Mouse (Mus musculus): ENCODE data around the gene Ccdc106. TPM values are rescaled to one million over a fixed set of nuclear protein-coding genes. Genes with fewer than 3 reads are reported as not detected.

Gene Ccdc106
- 4.7 and 6.6 TPM in 2 replicates for polyA plus RNA-seq (2016; fragmentation: Nextera tagmentation; extraction: Ambion mirVana)

- Histone ChIP-seq H3K4me3 (peak within 1 kb of the TSS; percentile 94), H3K9me3 (peaks cover 16% of the 10 kb centered on the region; the same call in 1 of the 2 replicates), H3K36me3 (replicated peaks) (peaks cover 52% of the 10 kb centered on the region), H3K4me1 (peaks cover 34% of the 10 kb centered on the region), H3K27ac (peak within 1 kb of the TSS; percentile 98), H3K27me3 (ENCODE audit: poor library complexity, severe bottlenecking) (no peaks in the 10 kb centered on the region)
- peak; percentile 99 for DNase-seq (ENCODE audit: extremely low spot score, low spot score)
- WGBS, result under 1% methylated on average over 47 of the region's 49 CpGs
These were observed at the start of gene Ccdc106, which contains the start of gene Zfp865 for GRCm38 (mm10) chr7:5020000-5020681. TSS of gene Ccdc106 (plus strand) at chr7:5020553. TSS of gene Zfp865 (plus strand) at chr7:5020376.

GRCm38 (mm10) chr7:4971068-4971467, 49.3 kb upstream of the Ccdc106 start, which contains the start of gene Sbk3:
TSS of gene Sbk3 (minus strand) at chr7:4971168.
- 0 out of 2 replicates have a peak within 1 kb of the TSS, but pooled peaks have one; percentile 37 for H3K27ac ChIP-seq

DNA sequence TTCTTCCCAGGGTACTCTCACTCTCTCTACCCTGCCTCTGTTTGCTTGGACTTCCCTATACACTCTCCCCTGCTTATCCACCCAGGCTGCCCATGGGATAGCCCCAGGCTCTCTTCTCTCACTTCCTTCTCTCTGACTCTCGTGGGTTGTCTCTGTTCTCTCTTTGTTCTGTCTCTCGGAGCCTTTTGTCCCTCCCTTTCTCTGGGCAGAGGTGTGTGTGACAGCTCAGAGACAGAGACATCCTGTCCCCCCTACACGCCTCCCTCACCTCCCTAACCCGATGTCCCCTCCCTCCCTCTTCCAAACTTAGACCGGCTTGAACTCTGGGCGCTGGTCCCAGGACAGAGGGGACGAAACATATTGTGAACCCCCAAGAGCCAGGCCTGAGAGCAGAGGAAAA, 48.6 kb upstream of the Ccdc106 start:
- 0 out of 2 replicates have a peak overlapping the region, but pooled peaks have one; percentile 1 for H3K27ac ChIP-seq
- no peak overlapping the region for H3K4me3 ChIP-seq
- no peaks in the 10 kb centered on the region for H3K36me3 ChIP-seq (replicated peaks)
- H3K9me3 ChIP-seq, result no peaks in the 10 kb centered on the region
- no peak for DNase-seq (ENCODE audit: extremely low spot score, low spot score)
- H3K4me1 ChIP-seq, result peaks cover 17% of the 10 kb centered on the region
- H3K27me3 ChIP-seq (ENCODE audit: poor library complexity, severe bottlenecking), result no peaks in the 10 kb centered on the region
- WGBS, result 30% methylated on average over 7 of the region's 7 CpGs

More at GRCm38 (mm10) chr7:4971068-4971467, 49.3 kb upstream of the Ccdc106 start, which contains the start of gene Sbk3:
- no peaks in the 10 kb centered on the region for H3K9me3 ChIP-seq
- no peak for DNase-seq (ENCODE audit: extremely low spot score, low spot score)
- peaks cover 17% of the 10 kb centered on the region for H3K4me1 ChIP-seq
- no peaks in the 10 kb centered on the region for H3K36me3 ChIP-seq (replicated peaks)
- whole genome bisulfite sequencing, result 44% methylated on average over 6 of the region's 6 CpGs
- H3K4me3 ChIP-seq, result no peak within 1 kb of the TSS
- no peaks in the 10 kb centered on the region for H3K27me3 ChIP-seq (ENCODE audit: poor library complexity, severe bottlenecking)

- H3K4me1 ChIP-seq, result peaks cover 17% of the 10 kb centered on the region
- WGBS, result 81% methylated on average over 18 of the region's 18 CpGs
- H3K27ac ChIP-seq, result 0 out of 2 replicates have a peak overlapping the region, but pooled peaks have one; percentile 1
These were observed 47.9 kb upstream of the Ccdc106 start for GRCm38 (mm10) chr7:4972321-4973047.

GRCm38 (mm10) chr7:4975455-4975854, 44.9 kb upstream of the Ccdc106 start:
- DNase-seq (ENCODE audit: extremely low spot score, low spot score), result no peak
- H3K4me3 ChIP-seq, result no peak overlapping the region
- WGBS, result 65% methylated on average over 4 of the region's 4 CpGs
- no peak overlapping the region for H3K27ac ChIP-seq
- peaks cover 15% of the 10 kb centered on the region for H3K4me1 ChIP-seq
- H3K9me3 ChIP-seq, result peaks cover 3% of the 10 kb centered on the region; the same call in 1 of the 2 replicates
- H3K36me3 ChIP-seq (replicated peaks), result no peaks in the 10 kb centered on the region
- H3K27me3 ChIP-seq (ENCODE audit: poor library complexity, severe bottlenecking), result no peaks in the 10 kb centered on the region

More at GRCm38 (mm10) chr7:4972321-4973047, 47.9 kb upstream of the Ccdc106 start:
- no peak for DNase-seq (ENCODE audit: extremely low spot score, low spot score)
- H3K9me3 ChIP-seq, result peaks cover 3% of the 10 kb centered on the region; the same call in 1 of the 2 replicates
- H3K36me3 ChIP-seq (replicated peaks), result no peaks in the 10 kb centered on the region
- no peak overlapping the region for H3K4me3 ChIP-seq
- no peaks in the 10 kb centered on the region for H3K27me3 ChIP-seq (ENCODE audit: poor library complexity, severe bottlenecking)

GRCm38 (mm10) chr7:4976832-4977231, 43.5 kb upstream of the Ccdc106 start:
- WGBS, result 92% methylated on average over 7 of the region's 7 CpGs
- Histone ChIP-seq H3K36me3 (replicated peaks) (no peaks in the 10 kb centered on the region), H3K27me3 (ENCODE audit: poor library complexity, severe bottlenecking) (no peaks in the 10 kb centered on the region), H3K4me1 (peaks cover 2% of the 10 kb centered on the region; the same call in 1 of the 2 replicates), H3K9me3 (peaks cover 3% of the 10 kb centered on the region; the same call in 1 of the 2 replicates), H3K27ac (no peak overlapping the region), H3K4me3 (no peak overlapping the region)
- no peak for DNase-seq (ENCODE audit: extremely low spot score, low spot score)

- H3K27me3 ChIP-seq (ENCODE audit: poor library complexity, severe bottlenecking), result peaks cover 18% of the 10 kb centered on the region
- no peak for DNase-seq (ENCODE audit: extremely low spot score, low spot score)
- WGBS, result 64% methylated on average over 2 of the region's 2 CpGs
- H3K27ac ChIP-seq, result no peak overlapping the region
- no peak overlapping the region for H3K4me3 ChIP-seq
- peaks cover 18% of the 10 kb centered on the region for H3K9me3 ChIP-seq
- H3K36me3 ChIP-seq (replicated peaks), result peaks cover 28% of the 10 kb centered on the region
- H3K4me1 ChIP-seq, result peaks cover 3% of the 10 kb centered on the region; the same call in 1 of the 2 replicates
These were observed 32.1 kb upstream of the Ccdc106 start for GRCm38 (mm10) chr7:4988250-4988649.

DNA sequence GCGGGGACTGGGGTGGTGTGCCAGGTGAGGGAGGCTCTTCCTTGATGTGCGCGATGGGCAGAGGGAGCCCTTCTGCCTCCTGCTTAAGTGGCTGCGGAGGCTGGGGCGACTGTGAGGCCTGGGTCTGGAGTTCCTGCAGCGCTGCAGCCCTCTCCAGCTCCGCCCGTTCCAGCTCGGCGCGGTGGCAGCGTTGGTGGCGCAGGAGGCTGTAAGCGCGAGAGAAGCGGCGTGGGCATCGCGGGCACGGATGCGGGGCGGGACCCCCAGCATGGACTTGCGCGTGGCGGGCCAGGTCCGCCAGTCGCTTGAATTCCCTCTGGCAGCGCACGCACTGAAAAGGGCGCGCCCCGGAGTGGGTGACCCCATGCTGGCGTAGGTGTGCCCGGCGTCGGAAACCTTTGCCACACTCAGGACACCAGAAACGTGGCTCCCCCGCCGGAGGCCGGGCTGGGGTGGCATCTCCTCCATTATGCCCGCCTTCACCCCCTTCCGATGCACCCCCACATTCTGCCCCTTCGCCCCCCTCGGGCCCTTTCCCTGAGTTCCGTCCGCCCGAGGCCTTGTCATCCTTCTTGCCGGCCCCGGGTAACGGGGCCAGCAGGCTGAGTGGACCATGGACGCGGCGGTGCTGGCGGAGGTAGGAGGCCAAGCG, 26.9 kb upstream of the Ccdc106 start:
- H3K9me3 ChIP-seq, result peaks cover 35% of the 10 kb centered on the region
- H3K27me3 ChIP-seq (ENCODE audit: poor library complexity, severe bottlenecking), result peaks cover 36% of the 10 kb centered on the region
- DNase-seq (ENCODE audit: extremely low spot score, low spot score), result no peak
- peaks cover 43% of the 10 kb centered on the region for H3K36me3 ChIP-seq (replicated peaks)
- peaks cover 38% of the 10 kb centered on the region for H3K4me1 ChIP-seq
- WGBS, result 23% methylated on average over 55 of the region's 55 CpGs
- 0 out of 2 replicates have a peak overlapping the region, but pooled peaks have one; percentile 17 for H3K27ac ChIP-seq
- H3K4me3 ChIP-seq, result peak overlapping the region; percentile 82

GRCm38 (mm10) chr7:4993999-4994788, 26.2 kb upstream of the Ccdc106 start:
- peak overlapping the region; percentile 82 for H3K4me3 ChIP-seq
- no peak overlapping the region for H3K27ac ChIP-seq
- 50% methylated on average over 59 of the region's 59 CpGs for WGBS
- H3K9me3 ChIP-seq, result peaks cover 35% of the 10 kb centered on the region
- H3K27me3 ChIP-seq (ENCODE audit: poor library complexity, severe bottlenecking), result peaks cover 36% of the 10 kb centered on the region
- peaks cover 43% of the 10 kb centered on the region for H3K36me3 ChIP-seq (replicated peaks)
- no peak for DNase-seq (ENCODE audit: extremely low spot score, low spot score)
- peaks cover 38% of the 10 kb centered on the region for H3K4me1 ChIP-seq

DNA sequence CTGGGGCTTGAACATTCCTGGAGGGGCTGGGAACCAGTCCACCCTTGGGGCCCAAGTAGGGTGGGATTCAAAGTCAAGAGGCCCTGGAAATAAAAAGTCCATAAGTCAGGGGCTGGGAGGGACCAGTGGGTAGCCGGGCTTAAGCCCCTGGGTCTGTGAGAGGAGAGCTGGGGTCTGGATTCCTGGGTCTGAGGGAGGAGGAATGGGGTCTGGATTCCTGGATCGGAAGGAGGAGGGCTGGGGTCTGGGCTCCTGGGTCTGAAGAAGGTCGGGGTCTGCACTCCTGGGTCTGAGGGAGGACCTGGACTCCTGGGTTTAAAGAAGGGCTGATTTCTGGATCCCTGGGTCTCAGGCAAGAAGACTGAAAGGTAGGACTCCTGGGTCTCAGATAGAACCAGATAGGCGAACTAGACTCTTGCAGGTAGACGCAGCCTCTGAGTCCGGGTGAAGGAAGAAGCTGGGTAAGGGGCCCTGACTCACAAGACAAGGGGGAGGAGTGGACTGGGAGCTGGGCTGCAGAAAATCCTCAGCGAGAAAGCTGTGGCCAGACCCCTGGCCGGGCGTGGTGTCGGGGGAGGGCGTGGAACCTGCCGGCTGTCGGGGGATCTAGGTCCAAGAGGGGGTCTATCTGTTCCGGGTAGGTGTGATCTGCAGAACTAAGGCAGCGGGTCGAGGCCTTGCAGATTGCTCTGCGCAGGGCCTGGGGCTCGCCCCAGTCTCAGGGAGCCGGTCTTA, 24.9 kb upstream of the Ccdc106 start:
- 7% methylated on average over 19 of the region's 19 CpGs for WGBS
- H3K27me3 ChIP-seq (ENCODE audit: poor library complexity, severe bottlenecking), result peaks cover 36% of the 10 kb centered on the region
- peaks cover 38% of the 10 kb centered on the region for H3K4me1 ChIP-seq
- peak overlapping the region; percentile 82 for H3K4me3 ChIP-seq
- H3K36me3 ChIP-seq (replicated peaks), result peaks cover 42% of the 10 kb centered on the region
- peaks cover 35% of the 10 kb centered on the region for H3K9me3 ChIP-seq
- no peak for DNase-seq (ENCODE audit: extremely low spot score, low spot score)
- peak overlapping the region; percentile 90 for H3K27ac ChIP-seq

Measured in forebrain, embryonic 10.5 days (tissue).